Mouse (Mus musculus) spleen, adult 2 months (tissue): ENCODE data around the gene Unc93a. TPM values are rescaled to one million over a fixed set of nuclear protein-coding genes. Genes with fewer than 3 reads are reported as not detected.
"Not testable (repeated sequence)": the region's sequence is repeated elsewhere in the genome, so short reads cannot be mapped to it uniquely, and the experiment has no call there.

Source experiments
- DNase-seq, 2 experiments: peaks; one replicate each; pipeline versions ENCODE4 v3.0.0 to v3.0.0-alpha.2; 2012 to 2021; ENCODE audit warnings: low spot score in 2 of 2, low read depth in 1 of 2
- H3K27ac ChIP-seq: fragments of 200-500 bp; 2 replicates; pipeline ENCODE4 v1.5.1; 2012; ENCODE audit warnings: low read length, inconsistent platforms; ENCODE audit not compliant: insufficient read depth
- H3K27me3 ChIP-seq: fragments of 200-500 bp; 2 replicates; pipeline ENCODE4 v1.6.1; 2012; ENCODE audit warnings: mild to moderate bottlenecking, moderate library complexity, low read length, inconsistent platforms; ENCODE audit not compliant: control insufficient read depth, insufficient read depth
- H3K36me3 ChIP-seq: fragments of 200-500 bp; 2 replicates; pipeline ENCODE4 v1.6.1; 2012; ENCODE audit warnings: mild to moderate bottlenecking, low read length, inconsistent platforms; ENCODE audit not compliant: control insufficient read depth, insufficient read depth
- H3K4me1 ChIP-seq: fragments of 200-500 bp; 2 replicates; pipeline ENCODE4 v1.6.1; 2011; ENCODE audit warnings: inconsistent platforms; ENCODE audit not compliant: control insufficient read depth, insufficient read depth, insufficient read length
- H3K4me3 ChIP-seq: fragments of 200-500 bp; 2 replicates; pipeline ENCODE4 v1.5.1; 2011; ENCODE audit warnings: mild to moderate bottlenecking, inconsistent platforms; ENCODE audit not compliant: insufficient read depth, insufficient read length; ENCODE audit errors: extremely low read depth
- WGBS: fragments of 180-500 bp; shearing (Covaris S2); methylation state at CpG from one replicate; pipeline ENCODE4 v1.1.7; 2018; 5-methylcytosine and 5-hydroxymethylcytosine counted together
- polyA plus RNA-seq: library from polyadenylated mRNA; depleted of rRNA; stranded (reverse); fragments of >200 nt; gene quantifications from 2 replicates; pipeline ENCODE4 v1.2.3, GENCODE M21; 2012; rRNA removed

Gene Unc93a
- 0.05 TPM in 1 of 2 replicates, not detected in the other for polyA plus RNA-seq

DNA sequence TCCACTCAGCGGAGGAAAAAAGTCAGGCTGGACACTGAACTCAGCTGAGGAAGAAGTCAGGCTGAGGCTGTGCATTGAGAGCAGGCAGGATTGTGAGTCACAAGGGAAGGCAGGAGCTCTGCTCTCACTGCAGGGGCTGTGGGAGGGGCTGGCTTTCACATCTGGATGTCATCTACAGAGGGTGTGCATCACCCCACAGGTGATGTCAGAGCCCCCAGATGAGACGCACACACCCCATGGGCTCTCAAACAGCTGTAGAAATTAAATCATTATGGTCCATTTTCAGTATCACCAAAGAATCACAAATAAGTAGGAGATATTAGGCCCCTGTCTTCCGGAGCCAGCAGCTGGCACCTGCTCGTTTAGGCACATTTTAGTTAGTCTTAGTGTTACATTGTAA is at the start of gene Unc93a:
Unc93a (minus strand) TSS at position 101 of the 400 bp plus-strand sequence.
- H3K4me3 ChIP-seq, DNase-seq, H3K36me3 ChIP-seq, H3K4me1 ChIP-seq, H3K27ac ChIP-seq, H3K27me3 ChIP-seq: not testable (repeated sequence)
- WGBS: 80% methylated on average over 3 of the region's 4 CpGs

DNA sequence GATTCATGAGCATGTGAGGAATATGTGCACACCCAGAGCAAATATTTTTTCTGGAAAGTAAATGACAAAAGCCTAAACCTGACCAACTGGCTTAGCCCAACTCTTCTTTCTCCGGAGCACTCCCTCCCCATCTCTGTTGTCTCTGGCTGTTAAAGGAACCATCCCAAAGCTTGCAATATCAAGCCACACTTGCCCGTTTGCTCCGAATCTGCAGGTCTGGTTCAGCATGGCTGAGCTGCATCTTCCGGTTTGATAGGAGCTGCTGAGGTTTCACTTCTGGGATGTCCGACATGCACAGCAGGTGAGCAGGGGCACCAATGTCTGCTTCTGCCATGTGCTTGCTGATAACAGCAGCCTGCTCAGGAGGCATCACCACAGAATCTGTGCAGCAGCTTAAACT is 48.9 kb upstream of the Unc93a start:
- H3K4me1 ChIP-seq, H3K36me3 ChIP-seq, H3K27ac ChIP-seq, H3K27me3 ChIP-seq, H3K4me3 ChIP-seq, DNase-seq: not testable (repeated sequence)
- WGBS: 90% methylated on average over 5 of the region's 5 CpGs

GRCm38 (mm10) chr17:13179021-13179420 is 47.4 kb upstream of the Unc93a start:
- 88% methylated on average over 4 of the region's 4 CpGs for WGBS
- H3K36me3 ChIP-seq, DNase-seq, H3K27me3 ChIP-seq, H3K4me3 ChIP-seq, H3K4me1 ChIP-seq, H3K27ac ChIP-seq: not testable (repeated sequence)

- H3K4me1 ChIP-seq, H3K27ac ChIP-seq, H3K36me3 ChIP-seq, DNase-seq, H3K27me3 ChIP-seq, H3K4me3 ChIP-seq: not testable (repeated sequence)
- 56% methylated on average over 1 of the region's 1 CpGs for WGBS
Measured at GRCm38 (mm10) chr17:13177796-13178195, 46.2 kb upstream of the Unc93a start.

DNA sequence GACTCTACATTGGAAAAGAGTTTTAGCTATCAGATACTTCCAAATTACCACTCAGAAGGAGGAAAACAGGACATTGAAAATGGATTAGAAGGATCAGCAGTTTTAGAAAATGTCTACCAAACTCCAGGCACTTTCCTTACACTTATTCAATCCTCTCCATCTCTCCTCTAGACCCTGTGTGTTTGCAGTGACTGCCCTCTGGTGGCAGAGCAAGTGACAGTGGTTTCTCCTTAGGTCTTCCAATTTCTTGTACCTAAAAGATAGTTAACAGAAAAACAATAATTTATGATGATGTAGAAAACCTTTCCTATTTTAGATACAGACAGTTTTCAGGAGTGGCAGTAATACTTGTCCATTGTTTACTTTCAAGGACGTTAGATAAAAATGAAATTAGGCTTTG is 44.0 kb upstream of the Unc93a start:
- not testable (repeated sequence) for H3K36me3 ChIP-seq, DNase-seq
- WGBS: 50% methylated on average over 1 of the region's 1 CpGs

GRCm38 (mm10) chr17:13174029-13174428 is 42.4 kb upstream of the Unc93a start:
- not testable (repeated sequence) for H3K36me3 ChIP-seq, H3K27me3 ChIP-seq, H3K27ac ChIP-seq, H3K4me3 ChIP-seq, H3K4me1 ChIP-seq, DNase-seq
- 47% methylated on average over 2 of the region's 3 CpGs for WGBS

More for the DNA sequence above, 44.0 kb upstream of the Unc93a start:
- H3K4me1 ChIP-seq, H3K4me3 ChIP-seq, H3K27me3 ChIP-seq, H3K27ac ChIP-seq: not testable (repeated sequence)

GRCm38 (mm10) chr17:13173578-13173977 is 42.0 kb upstream of the Unc93a start:
- whole genome bisulfite sequencing: 59% methylated on average over 6 of the region's 6 CpGs
- H3K36me3 ChIP-seq, H3K4me3 ChIP-seq, H3K27me3 ChIP-seq, DNase-seq, H3K4me1 ChIP-seq, H3K27ac ChIP-seq: not testable (repeated sequence)

GRCm38 (mm10) chr17:13146128-13146527 is 14.5 kb upstream of the Unc93a start:
- DNase-seq, H3K36me3 ChIP-seq, H3K4me3 ChIP-seq, H3K27ac ChIP-seq, H3K27me3 ChIP-seq, H3K4me1 ChIP-seq: not testable (repeated sequence)
- 88% methylated on average over 7 of the region's 7 CpGs for WGBS

GRCm38 (mm10) chr17:13144580-13145215 is 13.1 kb upstream of the Unc93a start:
- H3K27me3 ChIP-seq: not testable (repeated sequence)
- 41% methylated on average over 4 of the region's 4 CpGs for WGBS

DNA sequence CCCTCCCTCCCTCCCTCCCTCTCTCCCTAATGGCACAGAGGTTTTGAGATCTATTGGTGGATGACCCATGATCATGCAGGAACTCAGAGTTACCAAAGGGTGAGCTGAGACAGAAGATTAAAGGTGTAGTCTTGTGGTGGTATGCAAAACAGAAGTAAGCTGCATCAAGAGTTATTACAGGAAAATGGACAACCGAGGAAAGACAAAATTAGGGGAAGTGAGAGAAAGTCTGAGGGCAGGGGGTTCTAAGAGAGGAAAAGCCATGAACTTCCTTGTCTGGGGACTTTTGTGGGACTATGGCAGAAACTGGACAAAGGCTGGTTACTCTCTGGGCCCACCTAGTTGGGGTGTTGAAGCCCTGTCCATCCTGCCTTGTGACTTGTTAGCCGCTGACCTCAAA is 11.1 kb upstream of the Unc93a start:
- DNase-seq, H3K4me3 ChIP-seq, H3K27me3 ChIP-seq, H3K36me3 ChIP-seq, H3K27ac ChIP-seq, H3K4me1 ChIP-seq: not testable (repeated sequence)
- no CpG with 5 or more reads among the region's 2 CpGs for WGBS

More at GRCm38 (mm10) chr17:13144580-13145215, 13.1 kb upstream of the Unc93a start:
- not testable (repeated sequence) for H3K36me3 ChIP-seq, H3K4me3 ChIP-seq, DNase-seq, H3K4me1 ChIP-seq, H3K27ac ChIP-seq

GRCm38 (mm10) chr17:13135356-13135755 is 3.7 kb upstream of the Unc93a start:
- not testable (repeated sequence) for DNase-seq, H3K36me3 ChIP-seq, H3K27me3 ChIP-seq, H3K4me1 ChIP-seq, H3K4me3 ChIP-seq, H3K27ac ChIP-seq
- 89% methylated on average over 1 of the region's 6 CpGs for WGBS
